Mouse (Mus musculus): ENCODE measurements around the gene Itpr3.

Gene Itpr3

GRCm38 (mm10) chr17:27120561-27121024 is 63.5 kb downstream of the Itpr3 start:
- DNase-seq = peak; percentile 62

GRCm38 (mm10) chr17:27121266-27121665 is 64.2 kb downstream of the Itpr3 start:
- no peak for DNase-seq

GRCm38 (mm10) chr17:27121781-27122180 is 64.7 kb downstream of the Itpr3 start:
- no peak for DNase-seq

GRCm38 (mm10) chr17:27122701-27123100 is 65.6 kb downstream of the Itpr3 start:
- DNase-seq = no peak

- DNase-seq = no peak
Observed at GRCm38 (mm10) chr17:27123103-27123502, 66.0 kb downstream of the Itpr3 start.

- no peak for DNase-seq
Observed at GRCm38 (mm10) chr17:27123813-27124375, 66.8 kb downstream of the Itpr3 start.

GRCm38 (mm10) chr17:27125185-27125584 is 68.1 kb downstream of the Itpr3 start:
- DNase-seq = peak; percentile 74

- DNase-seq = no peak
Observed at GRCm38 (mm10) chr17:27125669-27126202, 68.6 kb downstream of the Itpr3 start.

- no peak for DNase-seq
Observed at GRCm38 (mm10) chr17:27126974-27127373, 69.9 kb downstream of the Itpr3 start.

GRCm38 (mm10) chr17:27128189-27128588 is 71.1 kb downstream of the Itpr3 start:
- no peak for DNase-seq

- DNase-seq = no peak
Observed at GRCm38 (mm10) chr17:27129291-27129690, 72.2 kb downstream of the Itpr3 start.

GRCm38 (mm10) chr17:27129819-27130218 is 72.7 kb downstream of the Itpr3 start:
- DNase-seq = no peak

GRCm38 (mm10) chr17:27130246-27130645 is 73.1 kb downstream of the Itpr3 start:
- no peak for DNase-seq

- peak; percentile 49 for DNase-seq
Observed at GRCm38 (mm10) chr17:27131240-27131665, 74.1 kb downstream of the Itpr3 start.

- peak; percentile 30 for DNase-seq
Observed at GRCm38 (mm10) chr17:27132238-27132637, 75.1 kb downstream of the Itpr3 start.

- DNase-seq = peak; percentile 94
Observed at GRCm38 (mm10) chr17:27133551-27134141, 76.5 kb downstream of the Itpr3 start, which contains the start of gene Uqcc2. Gene Uqcc2, minus strand, starts transcription at chr17:27133916.

GRCm38 (mm10) chr17:27134187-27134586 is 77.1 kb downstream of the Itpr3 start:
- no peak for DNase-seq

GRCm38 (mm10) chr17:27134715-27135114 is 77.6 kb downstream of the Itpr3 start:
- DNase-seq = no peak

- DNase-seq = no peak
Observed at GRCm38 (mm10) chr17:27138396-27138795, 81.3 kb downstream of the Itpr3 start.

- DNase-seq = no peak
Observed at GRCm38 (mm10) chr17:27139304-27139703, 82.2 kb downstream of the Itpr3 start.

- DNase-seq = no peak
Observed at GRCm38 (mm10) chr17:27140262-27140661, 83.2 kb downstream of the Itpr3 start.

GRCm38 (mm10) chr17:27141971-27142450 is 84.9 kb downstream of the Itpr3 start:
- no peak for DNase-seq

- no peak for DNase-seq
Observed at GRCm38 (mm10) chr17:27144152-27144551, 87.0 kb downstream of the Itpr3 start.

GRCm38 (mm10) chr17:27146323-27146923 is 89.3 kb downstream of the Itpr3 start:
- no peak for DNase-seq
